Mouse (Mus musculus) myocyte (in vitro differentiated cells): ENCODE data around the gene Gpsm2.

Source experiments
- CEBPB ChIP-seq: IDR thresholded peaks from 2 replicates; pipeline ENCODE4 v1.6.1; 2011; ENCODE audit warnings: mild to moderate bottlenecking, moderate library complexity; ENCODE audit not compliant: poor library complexity, insufficient read depth, severe bottlenecking
- E2F4 ChIP-seq: IDR thresholded peaks from one replicate; pipeline ENCODE4 v1.6.1; 2011; ENCODE audit warnings: mild to moderate bottlenecking, control low read depth, moderate library complexity; ENCODE audit not compliant: insufficient read depth
- MAX ChIP-seq: IDR thresholded peaks from one replicate; pipeline ENCODE4 v1.6.1; 2011; ENCODE audit warnings: low read depth, mild to moderate bottlenecking, control low read depth
- MYOD1 ChIP-seq, 3 experiments: IDR thresholded peaks; one replicate each; pipeline ENCODE4 v1.6.1; 2011; ENCODE audit warnings: control low read depth in 2 of 3, low read depth in 2 of 3, mild to moderate bottlenecking in 2 of 3, moderate library complexity in 1 of 3; ENCODE audit not compliant: insufficient read length in 2 of 3, control insufficient read depth in 1 of 3
- POLR2A ChIP-seq: IDR thresholded peaks from one replicate; pipeline ENCODE4 v1.6.1; 2011; ENCODE audit warnings: low read depth, mild to moderate bottlenecking, control low read depth, moderate library complexity; ENCODE audit not compliant: insufficient read length
- POLR2AphosphoS2 ChIP-seq: IDR thresholded peaks from one replicate; pipeline ENCODE4 v1.6.1; 2011; ENCODE audit warnings: low read depth, control low read depth; ENCODE audit not compliant: insufficient read length
- TCF3 ChIP-seq: IDR thresholded peaks from one replicate; pipeline ENCODE4 v1.6.1; 2011; ENCODE audit warnings: low read depth, control low read depth; ENCODE audit not compliant: insufficient read length
- USF1 ChIP-seq: IDR thresholded peaks from one replicate; pipeline ENCODE4 v1.6.1; 2011; ENCODE audit warnings: low read depth, mild to moderate bottlenecking, control low read depth, moderate library complexity

DNA sequence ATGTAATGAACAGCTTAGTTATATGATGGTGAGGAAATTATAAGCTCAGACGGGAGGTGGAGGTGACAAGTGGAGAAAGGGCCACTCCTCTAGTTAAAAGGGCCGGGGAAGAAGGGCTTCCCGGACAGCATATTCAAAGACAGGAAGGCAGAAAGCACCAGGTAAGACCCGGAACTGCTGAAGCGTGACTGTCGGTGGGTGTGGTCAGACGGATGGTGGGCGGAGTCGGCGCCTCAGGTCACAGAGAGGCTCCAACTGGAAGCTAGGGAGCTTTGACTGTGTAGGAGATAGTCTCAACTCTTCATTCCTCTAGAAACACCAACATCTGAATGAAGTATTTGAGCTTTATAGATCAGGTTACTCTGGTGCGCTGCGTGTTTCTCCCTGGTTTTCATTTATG, 8.2 kb upstream of the Gpsm2 start:
- no peak for TF ChIP-seq POLR2A
- TF ChIP-seq POLR2AphosphoS2: no peak
- TF ChIP-seq CEBPB: no peak
- no peak for TF ChIP-seq MAX
- TF ChIP-seq TCF3: no peak
- no peak for TF ChIP-seq E2F4
- TF ChIP-seq MYOD1 (IDR thresholded peaks at IDR 0.05; ENCODE audit: control insufficient read depth in 1 of 3, insufficient read length in 2 of 3, low read depth in 2 of 3): no peak
- TF ChIP-seq USF1: no peak
